In genomic region chr16:97089339-97089738, GRCm38 (mm10) we compare ENCODE assay signal across 21 mouse cellular contexts.
A peak's percentile ranks its signal among the peaks of the same experiment; 100 is the strongest.
DNase-seq lines count a peak whose midpoint lies in the region; ATAC-seq lines count a peak whose summit lies in the region.
"Had no signal": no experiment of that assay in that cellular context is flagged by ENCODE, and none has a peak within 500 bp of the region (broad histone marks: within the 10 kb centered on the region; RNA-seq: fewer than 3 reads in every experiment).

No protein-coding gene starts in this region.

- no peaks in the 10 kb centered on the region for H3K9me3 ChIP-seq in hindbrain, embryonic 10.5 days
- no peaks in the 10 kb centered on the region for H3K9me3 ChIP-seq in hindbrain, embryonic 13.5 days
- H3K9me3 ChIP-seq in neural tube, embryonic 15.5 days (replicated peaks), result no peaks in the 10 kb centered on the region
- no peaks in the 10 kb centered on the region for H3K9me3 ChIP-seq in embryonic facial prominence, embryonic 14.5 days (ENCODE audit: control insufficient read depth, low read length)
- H3K9me3 ChIP-seq: megakaryocyte, embryonic 14.5 days; neural tube, embryonic 12.5 days had no signal

- H3K36me3 ChIP-seq in hindbrain, embryonic 10.5 days, result no peaks in the 10 kb centered on the region
- no peaks in the 10 kb centered on the region for H3K36me3 ChIP-seq in hindbrain, embryonic 13.5 days
- no peaks in the 10 kb centered on the region for H3K36me3 ChIP-seq in neural tube, embryonic 15.5 days
- H3K36me3 ChIP-seq in embryonic facial prominence, embryonic 14.5 days (ENCODE audit: control insufficient read depth, insufficient read depth, low read length), result no peaks in the 10 kb centered on the region
- H3K36me3 ChIP-seq: neural tube, embryonic 12.5 days had no signal

- no peaks in the 10 kb centered on the region for H3K27me3 ChIP-seq in hindbrain, embryonic 10.5 days (ENCODE audit: insufficient read depth, poor library complexity, severe bottlenecking)
- H3K27me3 ChIP-seq in hindbrain, embryonic 13.5 days, result no peaks in the 10 kb centered on the region
- H3K27me3 ChIP-seq in neural tube, embryonic 15.5 days (replicated peaks), result no peaks in the 10 kb centered on the region
- H3K27me3 ChIP-seq in embryonic facial prominence, embryonic 14.5 days (replicated peaks; ENCODE audit: control insufficient read depth, insufficient read depth, low read length), result no peaks in the 10 kb centered on the region
- H3K27me3 ChIP-seq: megakaryocyte, embryonic 14.5 days; neural tube, embryonic 12.5 days had no signal

- ATAC-seq in hindbrain, embryonic 13.5 days (ENCODE audit: low FRiP score), result no peak
- ATAC-seq in neural tube, embryonic 15.5 days (ENCODE audit: low FRiP score), result no peak
- ATAC-seq in embryonic facial prominence, embryonic 14.5 days (ENCODE audit: low read depth), result no peak
- ATAC-seq: forebrain, embryonic 16.5 days; hindbrain, postnatal 0 days had no signal

- H3K27ac ChIP-seq in hindbrain, embryonic 10.5 days, result no peak overlapping the region
- no peak overlapping the region for H3K27ac ChIP-seq in hindbrain, embryonic 13.5 days
- H3K27ac ChIP-seq in neural tube, embryonic 15.5 days (replicated peaks), result no peak overlapping the region
- no peak overlapping the region for H3K27ac ChIP-seq in embryonic facial prominence, embryonic 14.5 days (replicated peaks; ENCODE audit: low read depth, low read length)
- H3K27ac ChIP-seq: gastrocnemius, adult 2 months; hindbrain, postnatal 0 days; liver, embryonic 14.5 days; neural tube, embryonic 12.5 days had no signal

- no peaks in the 10 kb centered on the region for H3K4me1 ChIP-seq in hindbrain, embryonic 10.5 days (replicated peaks)
- H3K4me1 ChIP-seq in hindbrain, embryonic 13.5 days (replicated peaks), result no peaks in the 10 kb centered on the region
- no peaks in the 10 kb centered on the region for H3K4me1 ChIP-seq in neural tube, embryonic 15.5 days
- no peaks in the 10 kb centered on the region for H3K4me1 ChIP-seq in embryonic facial prominence, embryonic 14.5 days (ENCODE audit: control insufficient read depth, insufficient read depth, low read length)
- H3K4me1 ChIP-seq: megakaryocyte, embryonic 14.5 days; neural tube, embryonic 12.5 days had no signal

- peak; percentile 8 for DNase-seq in hindbrain, embryonic 10.5 days (ENCODE audit: low spot score)
- peak; percentile 15 for DNase-seq in neural tube, embryonic 10.5 days (ENCODE audit: extremely low spot score, low spot score)
- DNase-seq in embryonic facial prominence, embryonic 14.5 days (ENCODE audit: low spot score), result peak; percentile 34
- no peak for DNase-seq in adrenal gland, postnatal 4 days (ENCODE audit: low spot score in 2 of 2)
- DNase-seq in spleen, postnatal 36 days (ENCODE audit: low spot score in 2 of 2), result no peak
- DNase-seq in Muller cell, postnatal 12 days (ENCODE audit: inconsistent ontology term), result no peak
- DNase-seq: adrenal gland, adult 2 months; cerebellum, adult 11 months; gastrocnemius, adult 2 months; heart, adult 18-20 months; kidney, adult 9 months; lung, postnatal 14 days; right cerebral cortex, postnatal 25 days; thymus, postnatal 14 days had no signal

- WGBS in hindbrain, embryonic 10.5 days, result 67% methylated on average over 3 of the region's 3 CpGs
- 57% methylated on average over 3 of the region's 3 CpGs for WGBS in hindbrain, embryonic 13.5 days
- 62% methylated on average over 3 of the region's 3 CpGs for WGBS in neural tube, embryonic 15.5 days
- WGBS in embryonic facial prominence, embryonic 14.5 days, result 44% methylated on average over 3 of the region's 3 CpGs

- no peak overlapping the region for H3K4me2 ChIP-seq in hindbrain, embryonic 13.5 days
- no peak overlapping the region for H3K4me2 ChIP-seq in neural tube, embryonic 15.5 days
- H3K4me2 ChIP-seq in embryonic facial prominence, embryonic 14.5 days (ENCODE audit: low read depth, low read length), result no peak overlapping the region
- H3K4me2 ChIP-seq: neural tube, embryonic 12.5 days had no signal

- no peak overlapping the region for H3K4me3 ChIP-seq in hindbrain, embryonic 10.5 days
- no peak overlapping the region for H3K4me3 ChIP-seq in hindbrain, embryonic 13.5 days
- H3K4me3 ChIP-seq in neural tube, embryonic 15.5 days (replicated peaks), result no peak overlapping the region
- H3K4me3 ChIP-seq in embryonic facial prominence, embryonic 14.5 days (ENCODE audit: low read depth, low read length), result no peak overlapping the region
- H3K4me3 ChIP-seq: gastrocnemius, adult 2 months; megakaryocyte, embryonic 14.5 days; neural tube, embryonic 12.5 days had no signal

- H3K9ac ChIP-seq in hindbrain, embryonic 13.5 days, result no peak overlapping the region
- H3K9ac ChIP-seq in neural tube, embryonic 15.5 days (replicated peaks), result no peak overlapping the region
- H3K9ac ChIP-seq in embryonic facial prominence, embryonic 14.5 days (ENCODE audit: low read depth, low read length), result no peak overlapping the region
- H3K9ac ChIP-seq: liver, embryonic 14.5 days; neural tube, embryonic 12.5 days had no signal

Comparison
In these comparisons a context has a peak if more than half of its experiments do, and no peak if none do; other contexts are left out.
1. DNase-seq: peak in hindbrain, embryonic 10.5 days (single experiment), neural tube, embryonic 10.5 days (single experiment) and embryonic facial prominence, embryonic 14.5 days (single experiment); none in adrenal gland, postnatal 4 days (0 of 2), spleen, postnatal 36 days (0 of 2) and Muller cell, postnatal 12 days (single experiment).